Mouse (Mus musculus): ENCODE measurements around the gene Brap. TPM values are rescaled to one million over a fixed set of nuclear protein-coding genes. Genes with fewer than 3 reads are reported as not detected.

Brap gene
- total RNA-seq, 2 experiments from 2014 or later, result 53.5 to 58.7 TPM

- peak; percentile 50 to 61 for DNase-seq (ENCODE audit: low spot score in 2 of 2)
Observed at GRCm38 (mm10) chr5:121712934-121713538, 52.7 kb downstream of the Brap start.

DNA sequence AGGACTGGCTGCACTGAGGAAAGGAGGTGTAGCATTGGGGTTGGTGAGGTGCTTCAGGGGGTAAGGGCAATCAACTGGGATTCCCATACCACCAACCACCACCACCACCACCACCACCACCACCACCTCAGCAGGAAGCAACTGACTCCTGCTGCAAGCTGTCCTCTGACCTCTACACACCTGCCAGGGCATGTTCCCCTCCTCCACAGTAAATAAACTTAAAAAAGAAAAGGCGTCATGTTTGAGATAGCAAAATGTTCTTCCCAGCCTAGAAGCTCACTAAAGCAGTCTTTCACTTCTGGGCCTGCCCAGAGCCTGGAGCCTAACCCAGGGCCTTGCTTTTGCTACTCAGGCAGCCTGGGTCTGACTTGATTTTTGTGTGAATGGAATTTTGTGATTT lies 54.0 kb downstream of the Brap start:
- no peak for DNase-seq (ENCODE audit: low spot score in 2 of 2)

GRCm38 (mm10) chr5:121714928-121715327 lies 54.6 kb downstream of the Brap start:
- no peak for DNase-seq (ENCODE audit: low spot score in 2 of 2)

DNA sequence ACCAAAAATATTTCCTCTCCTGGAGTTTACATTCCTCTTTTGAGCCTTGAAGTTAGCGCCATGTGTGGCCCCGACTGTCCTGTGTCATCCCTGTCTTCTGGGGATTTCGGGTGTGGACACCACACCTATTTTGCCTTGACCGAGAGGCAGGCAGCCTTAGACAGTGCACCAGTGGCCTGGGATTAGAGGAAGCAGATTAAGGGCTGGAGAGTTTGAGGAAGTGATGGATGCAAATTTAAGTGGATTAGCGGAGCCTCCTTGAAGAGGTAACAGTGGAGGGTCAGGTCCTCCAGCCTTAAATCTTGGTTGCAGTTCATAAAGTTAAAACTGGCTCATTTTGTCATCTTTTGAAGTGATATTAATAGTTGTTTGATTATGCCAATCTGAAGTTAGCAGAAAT lies 58.1 kb downstream of the Brap start:
- no peak for DNase-seq (ENCODE audit: low spot score in 2 of 2)

DNA sequence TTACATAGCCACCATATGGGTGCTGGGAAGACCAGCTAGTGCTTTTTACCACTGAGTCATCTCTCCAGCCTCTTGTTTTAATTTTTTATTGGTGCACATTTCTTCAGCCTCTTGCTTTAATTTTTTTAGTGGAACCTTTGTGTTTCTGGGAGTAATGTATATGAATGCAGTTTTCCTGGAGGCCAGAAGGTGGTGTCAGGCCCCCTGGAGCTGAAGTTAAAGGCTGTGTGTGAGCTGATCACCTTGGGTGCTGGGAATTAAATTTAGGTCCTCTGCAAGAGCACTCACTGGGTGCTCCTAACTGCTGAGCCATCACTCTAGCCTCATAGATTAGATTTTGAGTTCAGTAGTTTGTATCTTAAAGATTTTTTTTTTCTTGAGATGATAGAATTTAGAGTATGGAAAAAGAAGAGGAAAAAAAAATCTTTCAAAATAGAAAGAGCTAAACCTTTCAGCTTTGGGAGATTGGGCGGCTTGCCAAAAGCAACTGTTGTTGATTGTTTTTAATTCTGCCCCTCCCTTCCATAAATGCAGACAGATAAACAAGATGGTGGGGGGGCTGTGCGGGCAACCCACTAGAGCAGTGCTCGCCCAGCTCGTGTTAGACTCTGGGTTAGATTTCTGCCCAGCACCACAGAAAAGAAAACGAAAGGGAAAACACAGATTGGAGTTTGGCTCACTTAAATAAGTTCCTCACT lies 60.7 kb downstream of the Brap start:
- no peak for DNase-seq (ENCODE audit: low spot score in 2 of 2)

- no peak for DNase-seq (ENCODE audit: low spot score in 2 of 2)
Observed at GRCm38 (mm10) chr5:121721841-121722240, 61.5 kb downstream of the Brap start.

GRCm38 (mm10) chr5:121724678-121725077 lies 64.3 kb downstream of the Brap start:
- DNase-seq (ENCODE audit: low spot score in 2 of 2), result no peak

GRCm38 (mm10) chr5:121730057-121730456 lies 69.7 kb downstream of the Brap start:
- no peak for DNase-seq (ENCODE audit: low spot score in 2 of 2)

- DNase-seq (ENCODE audit: low spot score in 2 of 2), result no peak
Observed at GRCm38 (mm10) chr5:121736641-121737040, 76.3 kb downstream of the Brap start.

Other genes starting within 250 kb of the Brap start
- 1 to 10 TPM; 2.1 to 2.3 TPM for gene Tmem116, start 208.7 kb upstream of the Brap start, total RNA-seq (2021)
- gene Erp29, start 208.1 kb upstream of the Brap start, total RNA-seq (2021), result 100 to 1,000 TPM in 1 of 2 experiments, 10 to 100 TPM in 1; 97.1 to 106 TPM
- not detected for gene Adam1b, start 157.1 kb upstream of the Brap start, total RNA-seq (2021)
- 1 to 10 TPM; 5.2 to 5.7 TPM for gene Adam1a, start 115.1 kb upstream of the Brap start, total RNA-seq (2021)
- gene Gm42878, start 115.1 kb upstream of the Brap start, total RNA-seq (2021), result under 1 TPM in 1 of 2 experiments, not detected in 1; 0.64 TPM
- gene Mapkapk5, start 114.7 kb upstream of the Brap start, total RNA-seq (2021), result 10 to 100 TPM; 73.0 to 75.0 TPM
- gene Aldh2, start 66.7 kb upstream of the Brap start, total RNA-seq (2021), result 1,000 to 10,000 TPM; 1,017 to 2,323 TPM
- 10 to 100 TPM; 25.2 to 30.3 TPM for gene Acad12, start 41.6 kb upstream of the Brap start, total RNA-seq (2021)
- gene Acad10, start within 50 bp of the Brap start, total RNA-seq (2021), result 10 to 100 TPM; 25.2 to 29.4 TPM
- gene Atxn2, start 50.8 kb downstream of the Brap start, total RNA-seq (2021), result 100 to 1,000 TPM; 165 to 216 TPM
- gene Sh2b3, start 177.1 kb downstream of the Brap start, total RNA-seq (2021), result 10 to 100 TPM; 28.4 to 29.6 TPM
- 1 to 10 TPM; 5.1 to 5.4 TPM for gene Pheta1, start 188.4 kb downstream of the Brap start, total RNA-seq (2021)

Measured in adrenal gland, adult 18-20 months (tissue).